Mouse (Mus musculus) liver, embryonic 11.5 days (tissue): ENCODE measurements at regions not wholly inside any gene's neighbourhood (a gene's known extent, or its start where the extent isn't known, plus 50 kb on each side); places are given as distances from the start of the nearest gene placed in this dataset.

Experiments used
- ATAC-seq: fragments of 200-750 bp; cut with Nextera tagmentation; replicated peaks from 2 replicates; pipeline ENCODE4 v1.8.0; 2017; ENCODE audit warnings: moderate number of reproducible peaks, mild to moderate bottlenecking, moderate TSS enrichment, moderate library complexity; ENCODE audit not compliant: low FRiP score
- DNase-seq: peaks from one replicate; pipeline ENCODE4 v3.0.0-alpha.2; 2017; ENCODE audit warnings: low spot score
- H3K27ac ChIP-seq: fragments of 300-500 bp; sonication (generic); 2 replicates; pipeline ENCODE4 v1.5.1; 2014; ENCODE audit warnings: mild to moderate bottlenecking, low read depth, low read length, control low read depth
- H3K27me3 ChIP-seq: fragments of 300-500 bp; sonication (generic); replicated peaks from 2 replicates; pipeline ENCODE4 v1.6.1; 2014; ENCODE audit warnings: low read length, mixed read lengths; ENCODE audit not compliant: control insufficient read depth, insufficient read depth
- H3K36me3 ChIP-seq: fragments of 300-500 bp; sonication (generic); 2 replicates; pipeline ENCODE4 v1.6.1; 2014; ENCODE audit warnings: mild to moderate bottlenecking, low read length, moderate library complexity, mixed read lengths; ENCODE audit not compliant: control insufficient read depth, insufficient read depth
- H3K4me1 ChIP-seq: fragments of 300-500 bp; sonication (generic); replicated peaks from 2 replicates; pipeline ENCODE4 v1.6.1; 2014; ENCODE audit warnings: low read length, mixed read lengths; ENCODE audit not compliant: control insufficient read depth, insufficient read depth
- H3K4me2 ChIP-seq: fragments of 300-500 bp; sonication (generic); 2 replicates; pipeline ENCODE4 v1.6.1; 2014; ENCODE audit warnings: mild to moderate bottlenecking, control low read depth, moderate library complexity
- H3K4me3 ChIP-seq: fragments of 300-500 bp; sonication (generic); 2 replicates; pipeline ENCODE4 v1.5.1; 2014; ENCODE audit warnings: low read depth, low read length, control low read depth
- H3K9ac ChIP-seq: fragments of 300-500 bp; sonication (generic); 2 replicates; pipeline ENCODE4 v1.6.1; 2014; ENCODE audit warnings: low read depth, low read length, control low read depth
- H3K9me3 ChIP-seq: fragments of 300-500 bp; sonication (generic); 2 replicates; pipeline ENCODE4 v1.6.1; 2016; ENCODE audit warnings: low read length, inconsistent platforms, mixed read lengths; ENCODE audit not compliant: control insufficient read depth
- WGBS: fragments of 180-500 bp; shearing (Covaris S2); extraction: QIAGEN DNeasy Blood & Tissue Kit; methylation state at CpG from one replicate; pipeline ENCODE4 v1.1.7; 2014; 5-methylcytosine and 5-hydroxymethylcytosine counted together

- WGBS, result 60% methylated on average over 5 of the region's 5 CpGs
- H3K4me1 ChIP-seq, result no peaks in the 10 kb centered on the region
- H3K4me2 ChIP-seq, result no peak overlapping the region
- no peak overlapping the region for H3K4me3 ChIP-seq
- no peaks in the 10 kb centered on the region for H3K9me3 ChIP-seq
- no peak overlapping the region for H3K9ac ChIP-seq
- H3K27ac ChIP-seq, result no peak overlapping the region
- ATAC-seq (no peak), DNase-seq (no peak)
- no peaks in the 10 kb centered on the region for H3K27me3 ChIP-seq
- H3K36me3 ChIP-seq, result no peaks in the 10 kb centered on the region
These were observed 93.1 kb downstream of the Fam43a start for GRCm38 (mm10) chr16:30692541-30693141.

GRCm38 (mm10) chr16:30693206-30693605 is 93.7 kb downstream of the Fam43a start:
- no peak for DNase-seq

GRCm38 (mm10) chr16:30693839-30694527 is 94.5 kb downstream of the Fam43a start:
- H3K9me3 ChIP-seq, result no peaks in the 10 kb centered on the region
- DNase-seq (no peak), ATAC-seq (no peak)
- no peak overlapping the region for H3K4me3 ChIP-seq
- H3K9ac ChIP-seq, result no peak overlapping the region
- no peak overlapping the region for H3K27ac ChIP-seq
- H3K4me2 ChIP-seq, result no peak overlapping the region
- no peaks in the 10 kb centered on the region for H3K36me3 ChIP-seq
- no peaks in the 10 kb centered on the region for H3K27me3 ChIP-seq
- WGBS, result 81% methylated on average over 1 of the region's 1 CpGs
- H3K4me1 ChIP-seq, result no peaks in the 10 kb centered on the region

More at GRCm38 (mm10) chr16:30693206-30693605, 93.7 kb downstream of the Fam43a start:
- ATAC-seq, result no peak
- Histone ChIP-seq H3K27ac (no peak overlapping the region), H3K27me3 (no peaks in the 10 kb centered on the region), H3K9me3 (no peaks in the 10 kb centered on the region), H3K9ac (no peak overlapping the region), H3K4me2 (no peak overlapping the region), H3K4me3 (no peak overlapping the region), H3K4me1 (no peaks in the 10 kb centered on the region), H3K36me3 (no peaks in the 10 kb centered on the region)
- WGBS, result 83% methylated on average over 3 of the region's 3 CpGs

- no peaks in the 10 kb centered on the region for H3K27me3 ChIP-seq
- H3K36me3 ChIP-seq, result no peaks in the 10 kb centered on the region
- 61% methylated on average over 8 of the region's 8 CpGs for WGBS
- DNase-seq, result no peak
- H3K9me3 ChIP-seq, result no peaks in the 10 kb centered on the region
- no peak overlapping the region for H3K9ac ChIP-seq
- H3K4me2 ChIP-seq, result no peak overlapping the region
- no peaks in the 10 kb centered on the region for H3K4me1 ChIP-seq
- ATAC-seq, result no peak
- no peak overlapping the region for H3K27ac ChIP-seq
- no peak overlapping the region for H3K4me3 ChIP-seq
These were observed 96.2 kb downstream of the Fam43a start for GRCm38 (mm10) chr16:30695691-30696090.

- Histone ChIP-seq H3K9ac (no peak overlapping the region), H3K4me2 (no peak overlapping the region), H3K27me3 (no peaks in the 10 kb centered on the region), H3K9me3 (no peaks in the 10 kb centered on the region), H3K4me3 (no peak overlapping the region), H3K36me3 (no peaks in the 10 kb centered on the region), H3K4me1 (no peaks in the 10 kb centered on the region), H3K27ac (no peak overlapping the region)
- 65% methylated on average over 4 of the region's 4 CpGs for WGBS
- ATAC-seq (no peak), DNase-seq (no peak)
These were observed 97.7 kb downstream of the Fam43a start for GRCm38 (mm10) chr16:30697209-30697608.

- Histone ChIP-seq H3K9ac (no peak overlapping the region), H3K4me1 (no peaks in the 10 kb centered on the region), H3K4me3 (no peak overlapping the region), H3K36me3 (no peaks in the 10 kb centered on the region), H3K9me3 (no peaks in the 10 kb centered on the region), H3K4me2 (no peak overlapping the region), H3K27ac (no peak overlapping the region), H3K27me3 (no peaks in the 10 kb centered on the region)
- WGBS, result 54% methylated on average over 2 of the region's 2 CpGs
- no peak for DNase-seq
- no peak for ATAC-seq
These were observed 98.3 kb downstream of the Fam43a start for GRCm38 (mm10) chr16:30697806-30698205.

GRCm38 (mm10) chr16:30703831-30704230 is 104.3 kb downstream of the Fam43a start:
- no peak for DNase-seq
- H3K4me2 ChIP-seq, result no peak overlapping the region
- H3K4me1 ChIP-seq, result no peaks in the 10 kb centered on the region
- no peaks in the 10 kb centered on the region for H3K27me3 ChIP-seq
- WGBS, result 88% methylated on average over 8 of the region's 8 CpGs
- H3K36me3 ChIP-seq, result no peaks in the 10 kb centered on the region
- no peak overlapping the region for H3K9ac ChIP-seq
- H3K27ac ChIP-seq, result no peak overlapping the region
- no peak overlapping the region for H3K4me3 ChIP-seq
- ATAC-seq, result no peak
- H3K9me3 ChIP-seq, result no peaks in the 10 kb centered on the region

- no peak for ATAC-seq
- H3K9ac ChIP-seq, result no peak overlapping the region
These were observed 110.0 kb downstream of the Fam43a start for GRCm38 (mm10) chr16:30709501-30709900.

GRCm38 (mm10) chr16:30709975-30710374 is 110.5 kb downstream of the Fam43a start:
- no peaks in the 10 kb centered on the region for H3K27me3 ChIP-seq
- H3K4me2 ChIP-seq, result no peak overlapping the region
- H3K27ac ChIP-seq, result no peak overlapping the region
- H3K4me3 ChIP-seq, result no peak overlapping the region
- H3K9ac ChIP-seq, result no peak overlapping the region
- H3K9me3 ChIP-seq, result no peaks in the 10 kb centered on the region
- H3K36me3 ChIP-seq, result no peaks in the 10 kb centered on the region
- WGBS, result 72% methylated on average over 2 of the region's 2 CpGs
- ATAC-seq (no peak), DNase-seq (no peak)
- no peaks in the 10 kb centered on the region for H3K4me1 ChIP-seq

More at GRCm38 (mm10) chr16:30709501-30709900, 110.0 kb downstream of the Fam43a start:
- no peak overlapping the region for H3K4me3 ChIP-seq
- H3K27ac ChIP-seq, result no peak overlapping the region
- no peak for DNase-seq
- 80% methylated on average over 15 of the region's 15 CpGs for WGBS
- no peaks in the 10 kb centered on the region for H3K36me3 ChIP-seq
- H3K9me3 ChIP-seq, result no peaks in the 10 kb centered on the region
- no peaks in the 10 kb centered on the region for H3K4me1 ChIP-seq
- H3K27me3 ChIP-seq, result no peaks in the 10 kb centered on the region
- H3K4me2 ChIP-seq, result no peak overlapping the region
